Mouse (Mus musculus) kidney, adult 9 months (tissue): ENCODE measurements around the gene E330034G19Rik.
A peak's percentile ranks its signal among the peaks of the same experiment; 100 is the strongest.

Source experiments
- DNase-seq: peaks from one replicate; pipeline ENCODE4 v3.0.0; 2022

E330034G19Rik gene

DNA sequence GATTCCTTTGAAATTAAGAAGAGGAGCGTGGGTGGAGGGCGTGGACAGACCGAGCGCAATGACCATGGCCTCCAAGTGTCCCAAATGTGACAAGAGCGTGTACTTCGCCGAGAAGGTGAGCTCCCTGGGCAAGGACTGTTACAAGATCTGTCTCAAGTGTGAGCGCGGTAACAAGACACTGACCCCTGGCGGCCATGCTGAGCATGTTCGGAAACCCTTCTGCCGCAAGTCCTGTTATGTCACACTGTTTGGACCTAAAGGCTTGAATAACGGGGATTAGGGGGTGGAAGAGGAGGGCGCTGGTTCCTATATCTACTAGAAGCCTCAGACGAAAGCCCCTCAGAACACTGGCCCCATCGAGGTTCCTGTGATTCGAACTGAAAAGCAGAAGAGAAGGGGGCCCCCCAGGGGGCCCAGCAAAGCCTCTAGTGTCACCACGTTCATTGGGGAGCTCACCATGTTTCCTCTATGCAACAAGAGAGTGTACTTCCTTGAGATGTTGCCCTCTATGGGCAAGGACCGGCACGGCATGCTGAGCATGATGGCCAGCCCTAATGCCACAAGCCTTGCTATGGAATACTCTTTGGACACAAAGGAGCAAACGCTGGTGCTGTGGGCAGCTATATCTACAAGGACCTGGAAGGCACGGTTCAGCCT lies 65.4 kb downstream of the E330034G19Rik start:
- peak; percentile 44 for DNase-seq
